Mouse (Mus musculus) ES-E14 (cell line): Measurements from ENCODE around the gene Tcerg1l. TPM values are rescaled to one million over a fixed set of nuclear protein-coding genes. Genes with fewer than 3 reads are reported as not detected.

Source experiments
- DNase-seq: peaks from one replicate; pipeline ENCODE4 v3.0.0-alpha.2; 2013; ENCODE audit warnings: low read depth, low spot score
- H3K27ac ChIP-seq: 2 replicates; pipeline ENCODE4 v1.5.1; 2012; ENCODE audit warnings: low read depth, mild to moderate bottlenecking, low read length, moderate library complexity, mixed read lengths; ENCODE audit not compliant: poor library complexity, insufficient read depth, severe bottlenecking
- H3K36me3 ChIP-seq: 2 replicates; pipeline ENCODE4 v1.6.1; 2012; ENCODE audit warnings: mild to moderate bottlenecking, low read length, moderate library complexity, mixed read lengths; ENCODE audit not compliant: control insufficient read depth, poor library complexity, insufficient read depth, severe bottlenecking
- H3K4me1 ChIP-seq, 2 experiments: fragments of 150-350 bp in 1 of 2; sonication (generic) in 1 of 2; 2 replicates each; pipeline ENCODE4 v1.6.1; 2012; ENCODE audit warnings: low read length in 2 of 2, mild to moderate bottlenecking in 1 of 2, mixed read lengths in 1 of 2; ENCODE audit not compliant: control insufficient read depth in 2 of 2, insufficient read depth in 2 of 2, poor library complexity in 1 of 2
- H3K4me3 ChIP-seq, 2 experiments: fragments of 150-350 bp in 1 of 2; sonication (generic) in 1 of 2; 2 replicates each; pipeline ENCODE4 v1.5.1; 2012; ENCODE audit warnings: low read length in 2 of 2, low read depth in 1 of 2, mild to moderate bottlenecking in 1 of 2, mixed read lengths in 1 of 2; ENCODE audit not compliant: insufficient read depth in 1 of 2, poor library complexity in 1 of 2, severe bottlenecking in 1 of 2
- H3K9ac ChIP-seq: 2 replicates; pipeline ENCODE4 v1.6.1; 2012; ENCODE audit warnings: low read depth, mild to moderate bottlenecking, low read length, mixed read lengths; ENCODE audit not compliant: poor library complexity, insufficient read depth, severe bottlenecking
- H3K9me3 ChIP-seq: fragments of 150-350 bp; sonication (generic); 2 replicates; pipeline ENCODE4 v1.6.1; 2012; ENCODE audit warnings: low read depth, mild to moderate bottlenecking, low read length; ENCODE audit not compliant: control insufficient read depth, insufficient read depth
- CHD2 ChIP-seq: IDR thresholded peaks from 2 replicates; pipeline ENCODE4 v1.6.1; 2014; ENCODE audit warnings: mild to moderate bottlenecking, low read depth, low read length, inconsistent platforms
- HCFC1 ChIP-seq: IDR thresholded peaks from 2 replicates; pipeline ENCODE4 v1.6.1; 2012; ENCODE audit warnings: low read length, inconsistent platforms, borderline replicate concordance; ENCODE audit not compliant: insufficient read depth
- MAFK ChIP-seq: IDR thresholded peaks from 2 replicates; pipeline ENCODE4 v1.6.1; 2014; ENCODE audit warnings: mild to moderate bottlenecking, low read depth, low read length, inconsistent platforms; ENCODE audit not compliant: insufficient read depth
- ZC3H11A ChIP-seq: IDR thresholded peaks from 2 replicates; pipeline ENCODE4 v1.6.1; 2012; ENCODE audit warnings: low read depth, mild to moderate bottlenecking, inconsistent platforms, low read length, borderline replicate concordance
- ZNF384 ChIP-seq: IDR thresholded peaks from 2 replicates; pipeline ENCODE4 v1.6.1; 2012; ENCODE audit warnings: low read depth, low read length, inconsistent platforms
- in situ Hi-C, 2 experiments: fragments of 600-800 bp; cut with MboI; formaldehyde crosslinking; loops; one replicate each; pipeline ENCODE4 v1.15.1; 2025; ENCODE audit warnings: low sequenced_read_pairs in 2 of 2, inconsistent platforms in 1 of 2; ENCODE audit not compliant: unreplicated experiment in 2 of 2
- total RNA-seq: library from RNA; depleted of rRNA; stranded (reverse); fragments of 300-350 nt; gene quantifications from 2 replicates; pipeline ENCODE4 v1.2.3, GENCODE M21; 2012

Tcerg1l gene
- total RNA-seq, 1 experiment, result 1.1 TPM

- DNase-seq, result no peak
- Histone ChIP-seq H3K9me3 (no peaks in the 10 kb centered on the region), H3K27ac (no peak overlapping the region), H3K4me1 (no peaks in the 10 kb centered on the region), H3K36me3 (no peaks in the 10 kb centered on the region), H3K9ac (no peak overlapping the region), H3K4me3 (no peak overlapping the region)
- TF ChIP-seq ZNF384 (no peak), HCFC1 (no peak), MAFK (no peak), ZC3H11A (no peak), CHD2 (no peak)
- in situ Hi-C loops, result no loop called here
Measured at GRCm38 (mm10) chr7:138242229-138242628, 155.3 kb downstream of the Tcerg1l start.

- in situ Hi-C loops, result no loop called here
- Histone ChIP-seq H3K4me3 (no peak overlapping the region), H3K27ac (no peak overlapping the region), H3K36me3 (no peaks in the 10 kb centered on the region), H3K9me3 (no peaks in the 10 kb centered on the region), H3K9ac (no peak overlapping the region), H3K4me1 (no peaks in the 10 kb centered on the region)
- TF ChIP-seq ZC3H11A (no peak), MAFK (no peak), ZNF384 (no peak), HCFC1 (no peak), CHD2 (no peak)
- no peak for DNase-seq
Measured at GRCm38 (mm10) chr7:138237708-138238225, 159.8 kb downstream of the Tcerg1l start.

- TF ChIP-seq HCFC1 (no peak), ZNF384 (no peak), CHD2 (no peak), MAFK (no peak), ZC3H11A (no peak)
- no peak overlapping the region for H3K4me3 ChIP-seq
- H3K4me1 ChIP-seq, result no peaks in the 10 kb centered on the region
- H3K9ac ChIP-seq, result no peak overlapping the region
- no peaks in the 10 kb centered on the region for H3K36me3 ChIP-seq
- in situ Hi-C loops, result no loop called here
- DNase-seq, result no peak
- H3K9me3 ChIP-seq, result no peaks in the 10 kb centered on the region
- H3K27ac ChIP-seq, result no peak overlapping the region
Measured at GRCm38 (mm10) chr7:138224252-138224651, 173.3 kb downstream of the Tcerg1l start.

GRCm38 (mm10) chr7:138222951-138223350 lies 174.6 kb downstream of the Tcerg1l start:
- in situ Hi-C loops, result no loop called here
- H3K27ac ChIP-seq, result no peak overlapping the region
- H3K36me3 ChIP-seq, result no peaks in the 10 kb centered on the region
- no peak overlapping the region for H3K4me3 ChIP-seq
- no peaks in the 10 kb centered on the region for H3K4me1 ChIP-seq
- DNase-seq, result no peak
- H3K9ac ChIP-seq, result no peak overlapping the region
- H3K9me3 ChIP-seq, result no peaks in the 10 kb centered on the region
- no peak for TF ChIP-seq MAFK
- TF ChIP-seq ZNF384, result no peak
- TF ChIP-seq CHD2, result no peak
- TF ChIP-seq HCFC1, result no peak
- TF ChIP-seq ZC3H11A, result no peak

GRCm38 (mm10) chr7:138217556-138218098 lies 179.9 kb downstream of the Tcerg1l start:
- Histone ChIP-seq H3K4me1 (no peaks in the 10 kb centered on the region), H3K9ac (no peak overlapping the region), H3K9me3 (no peaks in the 10 kb centered on the region), H3K27ac (no peak overlapping the region), H3K36me3 (no peaks in the 10 kb centered on the region), H3K4me3 (no peak overlapping the region)
- DNase-seq, result no peak
- in situ Hi-C loops, result no loop called here
- TF ChIP-seq ZNF384, result no peak
- no peak for TF ChIP-seq MAFK
- no peak for TF ChIP-seq ZC3H11A
- TF ChIP-seq HCFC1, result no peak
- TF ChIP-seq CHD2, result no peak
